Mouse (Mus musculus) CH12.LX (cell line): ENCODE measurements around the gene Rfx4. TPM values are rescaled to one million over a fixed set of nuclear protein-coding genes. Genes with fewer than 3 reads are reported as not detected.

Experiments
- DNase-seq: peaks from one replicate; pipeline ENCODE4 v3.0.0-alpha.2; 2013; ENCODE audit errors: extremely low read depth
- H3K27ac ChIP-seq: 2 replicates; pipeline ENCODE4 v1.5.1; 2012; ENCODE audit warnings: low read depth, mild to moderate bottlenecking, control low read depth, moderate library complexity; ENCODE audit not compliant: insufficient read depth
- H3K27me3 ChIP-seq: replicated peaks from 2 replicates; pipeline ENCODE3; 2012; ENCODE audit warnings: inconsistent platforms
- H3K36me3 ChIP-seq, 2 experiments: replicated peaks in 1 of 2; 2 replicates each; pipeline versions ENCODE3 to v1.6.1; 2012; ENCODE audit warnings: inconsistent platforms in 1 of 2, low read length in 1 of 2, mild to moderate bottlenecking in 1 of 2, mixed read lengths in 1 of 2, moderate library complexity in 1 of 2; ENCODE audit not compliant: control insufficient read depth in 1 of 2, insufficient read depth in 1 of 2
- H3K4me1 ChIP-seq, 2 experiments: 2 replicates each; pipeline ENCODE4 v1.6.1; 2012; ENCODE audit warnings: inconsistent platforms in 1 of 2, moderate library complexity in 1 of 2; ENCODE audit not compliant: insufficient read depth in 2 of 2, control insufficient read depth in 1 of 2
- H3K4me2 ChIP-seq: 2 replicates; pipeline ENCODE4 v1.6.1; 2012; ENCODE audit warnings: low read depth, mild to moderate bottlenecking, control low read depth; ENCODE audit not compliant: poor library complexity, insufficient read depth, severe bottlenecking
- H3K4me3 ChIP-seq, 3 experiments: fragments of 150-350 bp in 1 of 3; sonication (generic) in 1 of 3; replicated peaks in 1 of 3; 2 replicates each; pipeline versions ENCODE3 to v1.5.1; 2011 to 2012; ENCODE audit warnings: low read depth in 2 of 3, low read length in 2 of 3, mild to moderate bottlenecking in 2 of 3, moderate library complexity in 2 of 3, control low read depth in 1 of 3, improper control_type of control experiment in 1 of 3, inconsistent platforms in 1 of 3, mixed read lengths in 1 of 3; ENCODE audit not compliant: poor library complexity in 1 of 3
- H3K79me2 ChIP-seq: replicated peaks from 2 replicates; pipeline ENCODE4 v1.6.1; 2012; ENCODE audit warnings: mild to moderate bottlenecking, moderate library complexity; ENCODE audit not compliant: control insufficient read depth, poor library complexity, insufficient read depth, severe bottlenecking; ENCODE audit errors: extremely low read depth
- H3K9ac ChIP-seq: 2 replicates; pipeline ENCODE4 v1.6.1; 2012; ENCODE audit warnings: low read depth, mild to moderate bottlenecking, control low read depth, moderate library complexity; ENCODE audit not compliant: insufficient read depth
- H3K9me3 ChIP-seq: replicated peaks from 2 replicates; pipeline ENCODE3; 2012; ENCODE audit warnings: low read length, inconsistent platforms, mixed read lengths
- BHLHE40 ChIP-seq: IDR thresholded peaks from 2 replicates; pipeline ENCODE4 v1.6.1; 2011; ENCODE audit warnings: mild to moderate bottlenecking, low read depth, low read length, improper control_type of control experiment
- CHD1 ChIP-seq: IDR thresholded peaks from 2 replicates; pipeline ENCODE4 v1.6.1; 2012; ENCODE audit warnings: low read depth, low read length, improper control_type of control experiment, inconsistent platforms
- CHD2 ChIP-seq: IDR thresholded peaks from 2 replicates; pipeline ENCODE4 v1.6.1; 2011; ENCODE audit warnings: low read length, improper control_type of control experiment
- CTCF ChIP-seq, 2 experiments: IDR thresholded peaks in 1 of 2; conservative IDR thresholded peaks in 1 of 2; 2 replicates each; pipeline ENCODE4 v1.5.1; 2011 to 2012; ENCODE audit warnings: low read depth in 2 of 2, low read length in 2 of 2, improper control_type of control experiment in 1 of 2, inconsistent platforms in 1 of 2, mild to moderate bottlenecking in 1 of 2, moderate library complexity in 1 of 2
- E2F4 ChIP-seq: IDR thresholded peaks from 2 replicates; pipeline ENCODE4 v1.6.1; 2011; ENCODE audit warnings: low read depth, low read length, improper control_type of control experiment; ENCODE audit not compliant: insufficient replicate concordance
- ELF1 ChIP-seq: IDR thresholded peaks from 2 replicates; pipeline ENCODE4 v1.6.1; 2014; ENCODE audit warnings: low read depth, mild to moderate bottlenecking, inconsistent platforms, low read length, improper control_type of control experiment
- EP300 ChIP-seq: IDR thresholded peaks from 2 replicates; pipeline ENCODE4 v1.6.1; 2011; ENCODE audit warnings: low read length, improper control_type of control experiment
- ETS1 ChIP-seq: conservative IDR thresholded peaks from 2 replicates; pipeline ENCODE4 v1.6.1; 2012; ENCODE audit warnings: low read depth, mild to moderate bottlenecking, inconsistent platforms, low read length, improper control_type of control experiment, moderate library complexity
- HCFC1 ChIP-seq: IDR thresholded peaks from 2 replicates; pipeline ENCODE4 v1.6.1; 2012; ENCODE audit warnings: low read depth, mild to moderate bottlenecking, inconsistent platforms, low read length, improper control_type of control experiment
- KAT2A ChIP-seq: IDR thresholded peaks from 2 replicates; pipeline ENCODE4 v1.6.1; 2012; ENCODE audit warnings: low read length, improper control_type of control experiment, inconsistent platforms; ENCODE audit not compliant: insufficient replicate concordance
- MAFK ChIP-seq: IDR thresholded peaks from 2 replicates; pipeline ENCODE4 v1.6.1; 2011; ENCODE audit warnings: low read length, improper control_type of control experiment; ENCODE audit not compliant: insufficient replicate concordance
- MAX ChIP-seq: IDR thresholded peaks from 2 replicates; pipeline ENCODE4 v1.6.1; 2011; ENCODE audit warnings: low read length, improper control_type of control experiment
- MAZ ChIP-seq: IDR thresholded peaks from 2 replicates; pipeline ENCODE4 v1.6.1; 2012; ENCODE audit warnings: low read depth, mild to moderate bottlenecking, inconsistent platforms, low read length, improper control_type of control experiment, moderate library complexity
- MEF2A ChIP-seq: IDR thresholded peaks from 2 replicates; pipeline ENCODE4 v1.6.1; 2014; ENCODE audit warnings: low read depth, mild to moderate bottlenecking, inconsistent platforms, low read length, improper control_type of control experiment, borderline replicate concordance
- MXI1 ChIP-seq: IDR thresholded peaks from 2 replicates; pipeline ENCODE4 v1.6.1; 2011; ENCODE audit warnings: mild to moderate bottlenecking, low read depth, low read length, improper control_type of control experiment
- NRF1 ChIP-seq: IDR thresholded peaks from 2 replicates; pipeline ENCODE4 v1.6.1; 2014; ENCODE audit warnings: low read depth, mild to moderate bottlenecking, inconsistent platforms, low read length, improper control_type of control experiment, moderate library complexity
- POLR2A ChIP-seq: IDR thresholded peaks from 2 replicates; pipeline ENCODE4 v1.6.1; 2011; ENCODE audit warnings: low read depth, mild to moderate bottlenecking, improper control_type of control experiment, low read length
- SIN3A ChIP-seq: IDR thresholded peaks from 2 replicates; pipeline ENCODE4 v1.6.1; 2012; ENCODE audit warnings: low read length, improper control_type of control experiment, inconsistent platforms
- SMC3 ChIP-seq: IDR thresholded peaks from 2 replicates; pipeline ENCODE4 v1.6.1; 2011; ENCODE audit warnings: low read depth, low read length, improper control_type of control experiment
- TCF12 ChIP-seq: IDR thresholded peaks from 2 replicates; pipeline ENCODE4 v1.6.1; 2014; ENCODE audit warnings: low read depth, mild to moderate bottlenecking, inconsistent platforms, low read length, improper control_type of control experiment
- UBTF ChIP-seq: IDR thresholded peaks from 2 replicates; pipeline ENCODE4 v1.6.1; 2012; ENCODE audit warnings: low read depth, mild to moderate bottlenecking, inconsistent platforms, low read length, improper control_type of control experiment, moderate library complexity
- USF2 ChIP-seq: conservative IDR thresholded peaks from 2 replicates; pipeline ENCODE4 v1.6.1; 2011; ENCODE audit warnings: low read depth, low read length, improper control_type of control experiment
- ZC3H11A ChIP-seq: IDR thresholded peaks from 2 replicates; pipeline ENCODE4 v1.6.1; 2012; ENCODE audit warnings: low read depth, mild to moderate bottlenecking, inconsistent platforms, low read length, improper control_type of control experiment
- ZMIZ1 ChIP-seq: IDR thresholded peaks from 2 replicates; pipeline ENCODE4 v1.6.1; 2012; ENCODE audit warnings: low read depth, mild to moderate bottlenecking, inconsistent platforms, low read length, improper control_type of control experiment
- ZNF384 ChIP-seq: IDR thresholded peaks from 2 replicates; pipeline ENCODE4 v1.6.1; 2012; ENCODE audit warnings: low read depth, low read length, improper control_type of control experiment, inconsistent platforms
- dilution Hi-C: fragments of 300-500 bp; cut with MboI; formaldehyde crosslinking; loops from 2 replicates; pipeline ENCODE4 v1.14.3; 2020; ENCODE audit warnings: low sequenced_read_pairs; ENCODE audit not compliant: extremely low pct_unique_long_range_greater_than_20kb, extremely low pct_ligation_motif_present
- in situ Hi-C: fragments of 300-500 bp; cut with MboI; formaldehyde crosslinking; loops from 3 replicates; pipeline ENCODE4 v1.14.3; 2019; ENCODE audit warnings: low sequenced_read_pairs, low pct_ligation_motif_present, low pct_unique_long_range_greater_than_20kb, mixed read lengths
- polyA plus RNA-seq: library from polyadenylated mRNA; unstranded; fragments of >175 nt; gene quantifications from 2 replicates; pipeline ENCODE4 v1.2.1, GENCODE M21; 2012; ENCODE audit warnings: low read depth; ENCODE audit not compliant: insufficient read length
- total RNA-seq, 2 experiments: library from RNA; depleted of rRNA; stranded (reverse); fragments of 300-350 nt in 1 of 2; fragments of >200 nt in 1 of 2; gene quantifications; 2 replicates each; pipeline ENCODE4 v1.2.3; 2012 to 2014

The Rfx4 gene
- total and polyA plus RNA-seq, 3 experiments: 0.04 TPM; not detected in 2

DNA sequence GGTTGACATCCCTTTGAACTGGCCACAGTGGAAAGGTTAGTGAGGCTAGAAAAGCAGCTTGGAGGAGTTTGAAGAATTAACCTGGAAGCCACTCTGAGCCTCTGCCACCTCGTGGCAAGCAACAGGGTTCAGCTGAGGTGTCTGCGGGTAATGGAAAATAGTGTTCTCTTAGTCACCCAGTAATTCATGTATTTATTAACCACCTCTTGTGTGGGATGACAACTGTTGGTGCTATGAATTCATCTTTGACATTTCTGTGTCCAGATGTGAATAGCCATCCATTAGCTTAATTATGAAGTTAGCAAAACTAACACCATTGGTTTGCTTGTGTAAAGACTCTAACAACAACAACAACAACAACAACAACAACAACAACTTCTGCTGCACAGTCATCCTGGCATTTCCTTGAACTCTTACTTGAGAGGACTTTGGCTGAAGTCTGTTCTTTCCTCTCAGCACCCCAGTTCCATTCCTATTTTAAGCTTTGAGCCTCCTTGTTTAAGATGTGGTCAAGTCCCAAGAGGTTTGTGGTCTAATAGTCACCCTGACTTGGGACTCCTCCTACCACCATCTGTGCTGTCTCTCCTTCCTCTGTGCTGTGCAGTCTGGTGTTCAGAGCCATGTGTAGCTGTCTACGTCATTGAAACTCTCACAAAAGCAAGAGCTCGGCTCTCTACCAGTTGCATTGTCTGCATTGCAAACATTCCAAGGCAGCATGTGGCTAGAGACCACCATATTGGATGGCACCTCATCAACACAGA is 60.0 kb downstream of the Rfx4 start (continued):
- TF ChIP-seq CTCF (conservative IDR thresholded peaks at IDR 0.05 in 1 of 2, IDR thresholded peaks at IDR 0.05 in 1 of 2; ENCODE audit: low read depth in 2 of 2, low read length in 2 of 2): peak in 1 of 2 experiments; percentile 43; a peak in 2 of 4 replicates
- no peak for TF ChIP-seq ZC3H11A
- TF ChIP-seq E2F4: no peak
- TF ChIP-seq MAX: peak; percentile 89
- TF ChIP-seq MAZ: 0 out of 2 replicates have a peak, but pooled peaks have one; percentile 49
- TF ChIP-seq CHD2: peak; percentile 44; the same call in 1 of the 2 replicates
- TF ChIP-seq MEF2A: peak; percentile 99
- TF ChIP-seq ZMIZ1: no peak; the same call in 1 of the 2 replicates
- peak; percentile 69; the same call in 1 of the 2 replicates for TF ChIP-seq SIN3A
- TF ChIP-seq UBTF: no peak
- no peak; the same call in 1 of the 2 replicates for TF ChIP-seq MXI1

GRCm38 (mm10) chr10:84817086-84817869 is 61.4 kb downstream of the Rfx4 start:
- H3K36me3 ChIP-seq: no peaks in the 10 kb centered on the region
- H3K79me2 ChIP-seq: no peaks in the 10 kb centered on the region
- in situ Hi-C loops: no loop called here
- TF ChIP-seq NRF1: no peak
- no peak for TF ChIP-seq MAX
- TF ChIP-seq BHLHE40: no peak
- TF ChIP-seq USF2: no peak
- no peak for TF ChIP-seq MAZ
- no peak for TF ChIP-seq SMC3
- TF ChIP-seq ZNF384: no peak
- TF ChIP-seq UBTF: no peak
- TF ChIP-seq ETS1: no peak
- TF ChIP-seq CHD1: no peak
- no peak for TF ChIP-seq POLR2A
- no peak for TF ChIP-seq TCF12
- no peak for TF ChIP-seq HCFC1
- no peak for TF ChIP-seq EP300
- no peak for TF ChIP-seq ELF1
- TF ChIP-seq MAFK: no peak
- no peak for TF ChIP-seq KAT2A
- TF ChIP-seq, all 38 proteins: peak for 0
- dilution Hi-C loops: no loop called here
- H3K4me3 ChIP-seq: no peak overlapping the region
- H3K4me1 ChIP-seq: peaks cover 30 to 49% of the 10 kb centered on the region in 2 experiments
- no peak overlapping the region for H3K9ac ChIP-seq
- no peaks in the 10 kb centered on the region for H3K9me3 ChIP-seq
- H3K27ac ChIP-seq: no peak overlapping the region
- peaks cover 4% of the 10 kb centered on the region for H3K27me3 ChIP-seq
- peak overlapping the region; percentile 76; the same call in 1 of the 2 replicates for H3K4me2 ChIP-seq
- DNase-seq: no peak
